Mouse (Mus musculus): ENCODE measurements around the gene F11r. TPM values are rescaled to one million over a fixed set of nuclear protein-coding genes. Genes with fewer than 3 reads are reported as not detected.

The F11r gene
- polyA plus RNA-seq, 1 experiment: 9.0 TPM

GRCm38 (mm10) chr1:171447692-171448091, 10.4 kb downstream of the F11r start:
- H3K4me3 ChIP-seq (ENCODE audit: insufficient read depth, low read length): no peak overlapping the region
- H3K4me1 ChIP-seq (ENCODE audit: control insufficient read depth, insufficient read depth, low read length): no peaks in the 10 kb centered on the region
- TF ChIP-seq CTCF (IDR thresholded peaks at IDR 0.05; ENCODE audit: extremely low read depth, insufficient read depth, low read length) (no peak), POLR2A (IDR thresholded peaks at IDR 0.05; ENCODE audit: extremely low read depth, insufficient read depth, low read length) (no peak)
- no peak overlapping the region for H3K27ac ChIP-seq (ENCODE audit: insufficient read depth, low read length)

- no peak overlapping the region for H3K27ac ChIP-seq (ENCODE audit: insufficient read depth, low read length)
- TF ChIP-seq CTCF (IDR thresholded peaks at IDR 0.05; ENCODE audit: extremely low read depth, insufficient read depth, low read length) (no peak), POLR2A (IDR thresholded peaks at IDR 0.05; ENCODE audit: extremely low read depth, insufficient read depth, low read length) (no peak)
- H3K4me1 ChIP-seq (ENCODE audit: control insufficient read depth, insufficient read depth, low read length): no peaks in the 10 kb centered on the region
- no peak overlapping the region for H3K4me3 ChIP-seq (ENCODE audit: insufficient read depth, low read length)
Measured at GRCm38 (mm10) chr1:171450062-171450461, 12.7 kb downstream of the F11r start.

GRCm38 (mm10) chr1:171451001-171451400, 13.7 kb downstream of the F11r start:
- H3K4me3 ChIP-seq (ENCODE audit: insufficient read depth, low read length): no peak overlapping the region
- TF ChIP-seq CTCF (IDR thresholded peaks at IDR 0.05; ENCODE audit: extremely low read depth, insufficient read depth, low read length): no peak
- TF ChIP-seq POLR2A (IDR thresholded peaks at IDR 0.05; ENCODE audit: extremely low read depth, insufficient read depth, low read length): no peak
- no peak overlapping the region for H3K27ac ChIP-seq (ENCODE audit: insufficient read depth, low read length)
- H3K4me1 ChIP-seq (ENCODE audit: control insufficient read depth, insufficient read depth, low read length): no peaks in the 10 kb centered on the region

GRCm38 (mm10) chr1:171452522-171452921, 15.2 kb downstream of the F11r start:
- no peaks in the 10 kb centered on the region for H3K4me1 ChIP-seq (ENCODE audit: control insufficient read depth, insufficient read depth, low read length)
- no peak overlapping the region for H3K27ac ChIP-seq (ENCODE audit: insufficient read depth, low read length)
- TF ChIP-seq POLR2A (IDR thresholded peaks at IDR 0.05; ENCODE audit: extremely low read depth, insufficient read depth, low read length) (no peak), CTCF (IDR thresholded peaks at IDR 0.05; ENCODE audit: extremely low read depth, insufficient read depth, low read length) (no peak)
- no peak overlapping the region for H3K4me3 ChIP-seq (ENCODE audit: insufficient read depth, low read length)

GRCm38 (mm10) chr1:171452923-171453322, 15.6 kb downstream of the F11r start:
- Histone ChIP-seq H3K27ac (ENCODE audit: insufficient read depth, low read length) (no peak overlapping the region), H3K4me3 (ENCODE audit: insufficient read depth, low read length) (no peak overlapping the region), H3K4me1 (ENCODE audit: control insufficient read depth, insufficient read depth, low read length) (no peaks in the 10 kb centered on the region)
- TF ChIP-seq POLR2A (IDR thresholded peaks at IDR 0.05; ENCODE audit: extremely low read depth, insufficient read depth, low read length) (no peak), CTCF (IDR thresholded peaks at IDR 0.05; ENCODE audit: extremely low read depth, insufficient read depth, low read length) (no peak)

- TF ChIP-seq POLR2A (IDR thresholded peaks at IDR 0.05; ENCODE audit: extremely low read depth, insufficient read depth, low read length): no peak
- TF ChIP-seq CTCF (IDR thresholded peaks at IDR 0.05; ENCODE audit: extremely low read depth, insufficient read depth, low read length): no peak
- H3K4me1 ChIP-seq (ENCODE audit: control insufficient read depth, insufficient read depth, low read length): no peaks in the 10 kb centered on the region
- no peak overlapping the region for H3K27ac ChIP-seq (ENCODE audit: insufficient read depth, low read length)
- H3K4me3 ChIP-seq (ENCODE audit: insufficient read depth, low read length): no peak overlapping the region
Measured at GRCm38 (mm10) chr1:171454926-171455325, 17.6 kb downstream of the F11r start.

- TF ChIP-seq CTCF (IDR thresholded peaks at IDR 0.05; ENCODE audit: extremely low read depth, insufficient read depth, low read length): no peak
- no peak for TF ChIP-seq POLR2A (IDR thresholded peaks at IDR 0.05; ENCODE audit: extremely low read depth, insufficient read depth, low read length)
- Histone ChIP-seq H3K27ac (ENCODE audit: insufficient read depth, low read length) (no peak overlapping the region), H3K4me3 (ENCODE audit: insufficient read depth, low read length) (no peak overlapping the region), H3K4me1 (ENCODE audit: control insufficient read depth, insufficient read depth, low read length) (no peaks in the 10 kb centered on the region)
Measured at GRCm38 (mm10) chr1:171457568-171457967, 20.2 kb downstream of the F11r start.

GRCm38 (mm10) chr1:171459791-171460190, 22.5 kb downstream of the F11r start:
- Histone ChIP-seq H3K27ac (ENCODE audit: insufficient read depth, low read length) (no peak overlapping the region), H3K4me1 (ENCODE audit: control insufficient read depth, insufficient read depth, low read length) (no peaks in the 10 kb centered on the region), H3K4me3 (ENCODE audit: insufficient read depth, low read length) (no peak overlapping the region)
- no peak for TF ChIP-seq CTCF (IDR thresholded peaks at IDR 0.05; ENCODE audit: extremely low read depth, insufficient read depth, low read length)
- TF ChIP-seq POLR2A (IDR thresholded peaks at IDR 0.05; ENCODE audit: extremely low read depth, insufficient read depth, low read length): no peak

GRCm38 (mm10) chr1:171460551-171461503, 23.5 kb downstream of the F11r start:
- no peak overlapping the region for H3K27ac ChIP-seq (ENCODE audit: insufficient read depth, low read length)
- TF ChIP-seq POLR2A (IDR thresholded peaks at IDR 0.05; ENCODE audit: extremely low read depth, insufficient read depth, low read length) (no peak), CTCF (IDR thresholded peaks at IDR 0.05; ENCODE audit: extremely low read depth, insufficient read depth, low read length) (no peak)

GRCm38 (mm10) chr1:171463133-171463532, 25.8 kb downstream of the F11r start:
- no peak for TF ChIP-seq CTCF (IDR thresholded peaks at IDR 0.05; ENCODE audit: extremely low read depth, insufficient read depth, low read length)
- TF ChIP-seq POLR2A (IDR thresholded peaks at IDR 0.05; ENCODE audit: extremely low read depth, insufficient read depth, low read length): no peak
- Histone ChIP-seq H3K4me3 (ENCODE audit: insufficient read depth, low read length) (no peak overlapping the region), H3K27ac (ENCODE audit: insufficient read depth, low read length) (no peak overlapping the region), H3K4me1 (ENCODE audit: control insufficient read depth, insufficient read depth, low read length) (no peaks in the 10 kb centered on the region)

More at GRCm38 (mm10) chr1:171460551-171461503, 23.5 kb downstream of the F11r start:
- Histone ChIP-seq H3K4me3 (ENCODE audit: insufficient read depth, low read length) (no peak overlapping the region), H3K4me1 (ENCODE audit: control insufficient read depth, insufficient read depth, low read length) (no peaks in the 10 kb centered on the region)

All from cortical plate, adult 2 months (tissue).